Mouse (Mus musculus) urinary bladder, postnatal 0 days (tissue): ENCODE results near the gene Ikbip. TPM values are rescaled to one million over a fixed set of nuclear protein-coding genes. Genes with fewer than 3 reads are reported as not detected.

ENCODE experiments used
- polyA plus RNA-seq: library from polyadenylated mRNA; unstranded; fragments of >200 nt; fragmentation: Nextera tagmentation; extraction: Ambion mirVana; gene quantifications from 2 replicates; pipeline ENCODE4 v1.2.1, GENCODE M21; 2015

Ikbip gene
- polyA plus RNA-seq = 55.1 and 70.6 TPM in 2 replicates

DNA sequence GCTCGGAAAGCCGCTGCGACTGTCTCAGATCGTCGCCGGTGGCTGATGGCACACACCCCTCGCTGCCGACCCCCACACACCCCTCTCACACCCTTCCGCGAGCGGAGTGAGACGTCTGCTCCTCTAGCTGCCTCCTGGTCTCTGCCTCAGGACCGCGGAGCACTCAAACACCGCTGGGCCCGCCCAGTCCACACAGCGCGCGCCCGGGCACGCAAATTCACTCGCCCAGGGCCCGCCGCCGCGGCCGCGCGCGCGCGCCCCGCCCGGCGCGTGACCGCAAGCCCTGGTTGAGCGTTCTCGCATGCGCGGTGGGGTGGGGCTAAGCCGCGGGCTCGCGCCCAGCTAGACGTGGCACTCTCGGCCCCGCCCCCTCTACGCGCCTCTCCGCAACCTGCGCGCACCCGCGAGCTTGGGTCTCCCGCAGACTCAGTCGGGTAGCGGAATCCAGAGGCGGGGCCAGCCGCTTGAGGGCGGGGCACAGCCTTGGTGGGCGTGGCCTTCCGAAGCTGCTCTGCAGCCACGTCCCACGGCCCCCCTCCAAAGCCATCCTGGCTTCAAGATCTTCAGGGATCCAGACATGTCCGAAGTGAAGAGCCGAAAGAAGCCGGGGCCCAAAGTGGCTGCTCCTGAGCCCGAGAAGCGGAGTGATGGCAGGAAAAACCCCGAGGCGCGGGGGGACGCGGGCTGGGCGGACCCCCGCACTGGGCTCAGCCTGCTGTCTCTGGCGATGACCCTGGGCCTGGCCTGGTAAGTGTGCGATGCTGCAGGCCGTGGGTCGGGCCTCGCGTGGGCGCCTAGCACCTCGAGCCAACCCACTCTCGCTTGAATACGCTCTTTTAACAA is at the start of gene Ikbip, which contains the start of gene Apaf1:
Gene Ikbip, plus strand, starts transcription at position 391 of the 843 bp plus-strand sequence.
Gene Apaf1, minus strand, starts transcription at position 221 of the 843 bp plus-strand sequence.

GRCm38 (mm10) chr10:91123828-91124822 is 41.4 kb downstream of the Ikbip start, which contains the start of gene Slc25a3:
Gene Slc25a3, minus strand, starts transcription at chr10:91124059.

Other genes starting within 250 kb of the Ikbip start
- gene Apaf1, start 170 bp upstream of the Ikbip start, polyA plus RNA-seq = 9.4 and 11.1 TPM in 2 replicates
- gene Slc25a3, start 41.1 kb downstream of the Ikbip start, polyA plus RNA-seq = 420 and 441 TPM in 2 replicates
- gene Tmpo, start 98.4 kb downstream of the Ikbip start, polyA plus RNA-seq = 48.4 and 69.4 TPM in 2 replicates